Mouse (Mus musculus) kidney, postnatal 14 days (tissue): ENCODE results near the gene Tmem245.
"Not testable (repeated sequence)": the region's sequence is repeated elsewhere in the genome, so short reads cannot be mapped to it uniquely, and the experiment has no call there.

Source experiments
- DNase-seq: peaks from one replicate; pipeline ENCODE4 v3.0.0; 2022; ENCODE audit warnings: mixed read lengths

Gene Tmem245

GRCm38 (mm10) chr4:56922229-56922628 lies 25.0 kb downstream of the Tmem245 start:
- DNase-seq: no peak

- DNase-seq: no peak
Observed at GRCm38 (mm10) chr4:56915732-56916325, 31.4 kb downstream of the Tmem245 start.

- DNase-seq: no peak
Observed at GRCm38 (mm10) chr4:56914761-56915160, 32.5 kb downstream of the Tmem245 start.

GRCm38 (mm10) chr4:56914338-56914737 lies 32.9 kb downstream of the Tmem245 start:
- DNase-seq: no peak

GRCm38 (mm10) chr4:56912382-56913001 lies 34.7 kb downstream of the Tmem245 start:
- DNase-seq: no peak

- DNase-seq: no peak
Observed at GRCm38 (mm10) chr4:56909568-56909967, 37.7 kb downstream of the Tmem245 start.

- DNase-seq: no peak
Observed at GRCm38 (mm10) chr4:56907671-56908070, 39.6 kb downstream of the Tmem245 start.

GRCm38 (mm10) chr4:56906926-56907325 lies 40.3 kb downstream of the Tmem245 start:
- no peak for DNase-seq

- DNase-seq: no peak
Observed at GRCm38 (mm10) chr4:56905507-56905906, 41.7 kb downstream of the Tmem245 start.

GRCm38 (mm10) chr4:56901671-56902070 lies 45.6 kb downstream of the Tmem245 start:
- no peak for DNase-seq

GRCm38 (mm10) chr4:56899216-56899615 lies 48.0 kb downstream of the Tmem245 start:
- DNase-seq: no peak

- DNase-seq: no peak
Observed at GRCm38 (mm10) chr4:56897511-56897910, 49.7 kb downstream of the Tmem245 start.

- DNase-seq: no peak
Observed at GRCm38 (mm10) chr4:56894196-56894595, 53.0 kb downstream of the Tmem245 start.

GRCm38 (mm10) chr4:56892501-56893115 lies 54.6 kb downstream of the Tmem245 start:
- DNase-seq: no peak

GRCm38 (mm10) chr4:56888483-56888882 lies 58.8 kb downstream of the Tmem245 start:
- DNase-seq: no peak

- no peak for DNase-seq
Observed at GRCm38 (mm10) chr4:56886286-56886979, 60.8 kb downstream of the Tmem245 start.

GRCm38 (mm10) chr4:56880036-56880703 lies 67.1 kb downstream of the Tmem245 start:
- no peak for DNase-seq

- no peak for DNase-seq
Observed at GRCm38 (mm10) chr4:56878971-56879370, 68.3 kb downstream of the Tmem245 start.

- not testable (repeated sequence) for DNase-seq
Observed at GRCm38 (mm10) chr4:56870541-56870940, 76.7 kb downstream of the Tmem245 start.

GRCm38 (mm10) chr4:56867761-56868160 lies 79.5 kb downstream of the Tmem245 start:
- no peak for DNase-seq

GRCm38 (mm10) chr4:56865971-56866370 lies 81.3 kb downstream of the Tmem245 start:
- peak; percentile 24 for DNase-seq

GRCm38 (mm10) chr4:56865003-56865511 lies 82.2 kb downstream of the Tmem245 start, which contains the start of gene Ctnnal1:
Gene Ctnnal1 (minus strand): TSS chr4:56865188.
- peak; percentile 97 for DNase-seq
